Mouse (Mus musculus) bone marrow, adult 2 months (tissue): Measurements from ENCODE around the gene Olfr668.

ENCODE experiments used
- CTCF ChIP-seq: fragments of 200-500 bp; IDR thresholded peaks from 2 replicates; pipeline ENCODE4 v1.5.1; 2011; ENCODE audit warnings: low read length, control low read depth; ENCODE audit not compliant: control insufficient read depth, insufficient read depth
- POLR2A ChIP-seq: fragments of 200-500 bp; IDR thresholded peaks from 2 replicates; pipeline ENCODE4 v1.6.1; 2011; ENCODE audit warnings: low read depth, mild to moderate bottlenecking, control low read depth, low read length, borderline replicate concordance; ENCODE audit not compliant: control insufficient read depth

GRCm38 (mm10) chr7:104921382-104921781, 6.5 kb downstream of the Olfr668 start, which contains the start of gene Olfr667:
- no peak for TF ChIP-seq CTCF
- no peak for TF ChIP-seq POLR2A
